Mouse (Mus musculus): Measurements from ENCODE around the gene Prr12. TPM values are rescaled to one million over a fixed set of nuclear protein-coding genes. Genes with fewer than 3 reads are reported as not detected.
"Not testable (repeated sequence)": the region's sequence is repeated elsewhere in the genome, so short reads cannot be mapped to it uniquely, and the experiment has no call there.

The Prr12 gene
- total RNA-seq (2022) = 10 to 100 TPM; 72.9 to 75.3 (median 73.6) TPM

GRCm38 (mm10) chr7:45052862-45053116, at the start of gene Prr12:
Gene Prr12, minus strand, starts transcription at chr7:45052881.
- no peak for DNase-seq (ENCODE audit: low spot score in 2 of 2)

- no peak for DNase-seq (ENCODE audit: low spot score in 2 of 2)
Measured at GRCm38 (mm10) chr7:45102441-45102840, 49.8 kb upstream of the Prr12 start.

- DNase-seq (ENCODE audit: low spot score in 2 of 2) = no peak
Measured at GRCm38 (mm10) chr7:45100046-45100445, 47.4 kb upstream of the Prr12 start.

- DNase-seq (ENCODE audit: low spot score in 2 of 2) = no peak
Measured at GRCm38 (mm10) chr7:45098541-45099240, 46.0 kb upstream of the Prr12 start.

GRCm38 (mm10) chr7:45097479-45097878, 44.8 kb upstream of the Prr12 start:
- DNase-seq (ENCODE audit: low spot score in 2 of 2) = no peak

GRCm38 (mm10) chr7:45095965-45096364, 43.3 kb upstream of the Prr12 start:
- DNase-seq (ENCODE audit: low spot score in 2 of 2) = not testable (repeated sequence)

- DNase-seq (ENCODE audit: low spot score in 2 of 2) = no peak
Measured at GRCm38 (mm10) chr7:45095367-45095766, 42.7 kb upstream of the Prr12 start.

GRCm38 (mm10) chr7:45094121-45094520, 41.4 kb upstream of the Prr12 start:
- no peak for DNase-seq (ENCODE audit: low spot score in 2 of 2)

GRCm38 (mm10) chr7:45093516-45093905, 40.8 kb upstream of the Prr12 start:
- no peak for DNase-seq (ENCODE audit: low spot score in 2 of 2)

GRCm38 (mm10) chr7:45092828-45093515, 40.3 kb upstream of the Prr12 start:
- no peak for DNase-seq (ENCODE audit: low spot score in 2 of 2)

GRCm38 (mm10) chr7:45092048-45092447, 39.4 kb upstream of the Prr12 start, which contains the start of gene Rcn3:
Gene Rcn3, minus strand, starts transcription at chr7:45092221.
- no peak for DNase-seq (ENCODE audit: low spot score in 2 of 2)

- no peak for DNase-seq (ENCODE audit: low spot score in 2 of 2)
Measured at GRCm38 (mm10) chr7:45091001-45091990, 38.6 kb upstream of the Prr12 start.

- DNase-seq (ENCODE audit: low spot score in 2 of 2) = no peak
Measured at GRCm38 (mm10) chr7:45090251-45090977, 37.7 kb upstream of the Prr12 start.

- no peak for DNase-seq (ENCODE audit: low spot score in 2 of 2)
Measured at GRCm38 (mm10) chr7:45088597-45088996, 35.9 kb upstream of the Prr12 start.

GRCm38 (mm10) chr7:45086084-45086483, 33.4 kb upstream of the Prr12 start:
- no peak for DNase-seq (ENCODE audit: low spot score in 2 of 2)

GRCm38 (mm10) chr7:45083300-45083890, 30.7 kb upstream of the Prr12 start:
- DNase-seq (ENCODE audit: low spot score in 2 of 2) = no peak

- DNase-seq (ENCODE audit: low spot score in 2 of 2) = no peak
Measured at GRCm38 (mm10) chr7:45082401-45083299, 30.0 kb upstream of the Prr12 start.

GRCm38 (mm10) chr7:45081016-45081415, 28.3 kb upstream of the Prr12 start:
- no peak for DNase-seq (ENCODE audit: low spot score in 2 of 2)

- peak; percentile 78 to 94 for DNase-seq (ENCODE audit: low spot score in 2 of 2)
Measured at GRCm38 (mm10) chr7:45079856-45080255, 27.2 kb upstream of the Prr12 start.

GRCm38 (mm10) chr7:45078513-45078912, 25.8 kb upstream of the Prr12 start:
- DNase-seq (ENCODE audit: low spot score in 2 of 2) = peak in 1 of 2 experiments; percentile 60
